Mouse (Mus musculus) embryo, embryonic 9.5 days (tissue): ENCODE data around the gene Nab1.
"Not testable (repeated sequence)": the region's sequence is repeated elsewhere in the genome, so short reads cannot be mapped to it uniquely, and the experiment has no call there.

ENCODE experiments used
- DNase-seq: peaks from one replicate; pipeline ENCODE4 v3.0.0-alpha.2; 2017; ENCODE audit errors: extremely low spot score

The Nab1 gene

DNA sequence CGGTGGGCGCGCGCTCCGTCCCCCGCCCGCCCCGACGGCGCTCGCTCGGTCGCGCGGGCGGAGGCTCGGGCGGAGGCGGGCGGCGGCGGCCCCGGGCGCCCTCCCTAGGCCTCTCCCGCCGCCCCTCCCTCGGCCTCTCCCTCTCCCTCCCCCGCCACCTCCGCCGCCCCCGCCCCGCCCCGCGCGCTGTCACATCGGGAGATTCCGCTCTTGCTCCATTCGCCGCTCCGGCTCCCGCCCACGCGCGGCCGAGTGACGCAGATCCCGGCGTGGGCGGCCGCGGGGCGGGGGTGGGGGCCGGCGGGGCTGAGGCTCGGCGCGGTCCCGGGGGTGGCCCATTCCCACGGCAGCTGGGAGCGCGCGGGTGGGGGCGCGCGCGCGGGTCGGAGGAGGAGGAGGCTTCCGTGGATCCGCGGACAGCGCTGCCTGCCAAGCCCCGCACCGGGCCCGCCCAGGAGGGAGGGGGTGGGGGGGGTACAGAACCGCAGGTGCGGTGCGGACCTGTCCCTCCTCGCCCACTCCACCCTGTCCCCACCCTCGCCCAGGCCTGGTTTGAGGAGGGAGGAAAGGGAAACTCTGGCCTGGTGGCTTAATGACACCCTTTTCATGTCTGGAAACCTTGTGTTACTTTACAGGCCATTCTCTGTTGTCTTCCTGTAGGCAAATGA lies at the start of gene Nab1:
TSS of gene Nab1 (minus strand) at position 366 of the 668 bp plus-strand sequence.
- DNase-seq: peak; percentile 52

DNA sequence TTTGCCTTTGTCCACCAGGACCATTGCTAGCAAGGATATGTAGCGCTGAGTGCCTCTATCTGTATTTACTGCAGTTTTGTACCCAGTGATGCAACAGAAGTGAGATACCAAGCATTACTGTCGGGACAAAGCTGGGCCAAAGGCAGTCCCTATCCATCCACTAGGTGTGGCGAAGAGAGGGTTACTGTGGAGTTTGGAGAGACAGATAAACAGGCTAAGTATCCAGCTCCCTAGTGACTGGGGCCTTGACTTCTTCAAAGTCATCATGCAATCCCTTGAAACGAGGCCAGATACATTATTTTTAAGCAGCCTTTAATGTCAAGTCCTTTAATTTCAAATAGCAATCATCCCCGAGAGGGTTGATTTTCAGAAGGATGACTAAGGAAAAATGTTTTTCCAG lies 47.0 kb upstream of the Nab1 start:
- no peak for DNase-seq

DNA sequence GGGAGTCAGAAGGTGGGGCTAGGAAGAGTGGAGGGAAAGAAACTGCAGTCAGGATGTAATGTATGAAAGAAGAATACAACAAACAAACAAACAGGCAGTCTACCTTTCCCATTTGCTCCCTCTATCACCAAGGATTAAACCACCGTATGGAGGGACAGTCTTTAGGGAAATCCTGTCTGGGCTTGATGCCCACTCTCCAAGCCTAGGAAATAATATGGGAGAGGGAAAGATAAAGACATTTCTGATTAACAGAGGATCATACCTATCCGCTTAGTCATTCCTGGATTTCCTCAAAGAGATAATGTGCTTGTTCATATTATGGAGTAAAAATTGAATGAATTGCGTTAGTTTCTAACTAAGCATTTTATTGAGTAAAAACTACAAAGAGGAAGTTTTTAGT lies 46.3 kb upstream of the Nab1 start:
- DNase-seq: no peak

DNA sequence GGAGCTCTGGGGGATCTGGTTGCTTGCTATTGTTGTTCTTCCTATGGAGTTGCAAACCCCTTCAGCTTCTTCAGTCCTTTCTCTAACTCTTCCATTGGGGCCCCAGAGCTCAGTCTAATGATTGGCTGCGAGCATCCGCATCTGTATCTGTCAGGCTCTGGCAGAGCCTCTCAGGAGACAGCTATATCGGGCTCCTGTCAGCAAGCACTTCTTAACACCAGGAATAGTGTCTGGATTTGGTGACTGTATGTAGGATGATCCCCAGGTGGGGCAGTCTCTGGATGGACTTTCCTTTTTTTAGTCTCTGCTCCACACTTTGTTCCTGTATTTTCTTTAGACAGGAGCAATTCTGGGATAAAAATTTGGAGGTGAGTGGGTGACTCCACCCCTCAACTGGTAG lies 39.6 kb upstream of the Nab1 start:
- not testable (repeated sequence) for DNase-seq

DNA sequence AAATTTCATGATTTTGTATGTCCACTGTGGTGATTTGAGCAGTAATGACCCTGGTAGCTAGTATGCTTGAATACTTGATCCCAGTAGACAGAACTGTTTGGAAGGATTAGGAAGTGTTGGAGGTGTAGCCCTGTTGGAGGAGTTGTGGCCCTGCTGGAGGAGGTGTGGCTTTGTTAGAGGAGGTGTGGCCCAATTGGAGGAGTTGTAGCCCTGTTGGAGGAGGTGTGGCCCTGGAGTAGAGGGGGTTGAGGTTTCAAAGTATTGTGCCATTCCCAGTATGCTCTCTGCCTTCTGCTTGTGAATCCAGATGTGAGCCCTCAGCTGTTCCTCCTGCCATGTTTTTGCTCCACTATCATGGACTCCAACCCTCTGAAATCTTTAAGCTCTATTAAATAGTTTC lies 29.5 kb upstream of the Nab1 start:
- no peak for DNase-seq

DNA sequence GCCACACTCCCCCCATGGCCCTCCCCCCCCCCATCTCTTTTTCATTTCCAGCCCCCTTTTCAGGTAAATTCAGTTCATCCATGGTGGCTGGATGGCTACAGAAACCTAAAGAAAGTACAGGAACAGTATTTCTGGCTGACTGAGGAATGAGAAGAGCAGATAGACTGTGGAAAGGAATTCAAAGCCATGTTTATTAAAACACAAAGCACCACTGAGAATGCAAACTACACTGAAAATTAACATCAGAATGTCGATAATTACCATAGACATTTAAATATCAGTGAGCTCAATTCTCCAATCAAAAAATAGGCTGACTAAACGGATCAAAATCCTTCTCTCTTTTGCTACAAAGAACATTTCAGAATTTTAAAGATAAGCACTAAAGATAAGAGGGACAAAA lies 27.2 kb upstream of the Nab1 start:
- no peak for DNase-seq

DNA sequence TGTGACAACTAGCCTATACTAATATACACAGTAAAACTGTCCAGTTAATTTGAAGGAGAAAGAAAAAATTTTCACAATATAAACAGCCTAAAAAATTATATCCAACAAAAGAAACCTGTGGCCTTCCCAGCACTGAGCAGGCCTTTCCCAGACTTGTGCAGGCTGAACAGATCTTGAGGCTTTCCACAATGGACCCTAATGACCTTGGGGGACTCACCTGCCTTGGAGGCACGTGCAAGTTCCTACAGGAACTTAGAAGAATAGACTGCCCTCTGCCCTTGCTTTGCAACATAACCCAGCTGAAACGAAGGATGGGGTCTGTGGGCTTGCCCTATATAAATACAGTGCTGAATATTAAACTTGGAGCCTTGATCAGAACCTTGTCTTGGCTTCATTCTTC lies 26.8 kb upstream of the Nab1 start:
- no peak for DNase-seq

DNA sequence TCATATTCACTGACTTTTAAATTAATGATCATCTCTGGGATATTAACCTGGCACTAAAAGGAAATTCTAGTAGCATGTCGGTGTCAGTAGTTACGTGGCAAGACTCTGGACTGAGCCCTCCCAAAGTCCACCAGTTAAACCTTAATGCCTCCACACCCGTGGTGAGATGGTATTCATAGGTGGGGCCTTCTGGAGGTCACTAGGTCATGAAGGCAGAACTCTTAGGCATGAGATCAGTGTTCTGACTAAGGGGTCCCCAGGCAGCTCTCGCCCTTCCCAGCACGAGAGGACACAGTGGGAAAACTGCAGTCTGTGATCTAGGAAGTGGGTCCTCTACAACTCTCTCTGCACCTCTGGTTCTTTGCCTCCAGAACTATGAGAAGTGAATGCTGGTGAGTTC lies 24.2 kb upstream of the Nab1 start:
- DNase-seq: no peak

DNA sequence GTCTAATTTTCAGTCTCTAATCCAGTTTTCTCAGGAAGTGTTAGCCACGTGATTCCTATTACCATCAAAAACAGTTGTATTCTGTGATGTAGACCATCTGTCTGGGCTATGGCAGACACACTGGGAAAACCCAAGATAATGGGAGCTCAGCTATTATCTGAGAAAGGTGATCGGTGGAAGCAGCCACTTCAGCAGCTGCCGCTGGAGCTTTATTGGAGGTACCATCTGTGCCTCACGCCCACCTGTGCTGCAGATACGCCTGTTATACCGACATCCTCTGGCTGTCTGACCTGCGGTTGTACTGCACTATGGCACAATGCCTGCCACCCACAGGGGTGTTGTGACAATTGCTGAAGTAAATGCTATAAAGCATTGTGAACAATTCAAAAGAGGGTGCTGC lies 23.7 kb upstream of the Nab1 start:
- no peak for DNase-seq

DNA sequence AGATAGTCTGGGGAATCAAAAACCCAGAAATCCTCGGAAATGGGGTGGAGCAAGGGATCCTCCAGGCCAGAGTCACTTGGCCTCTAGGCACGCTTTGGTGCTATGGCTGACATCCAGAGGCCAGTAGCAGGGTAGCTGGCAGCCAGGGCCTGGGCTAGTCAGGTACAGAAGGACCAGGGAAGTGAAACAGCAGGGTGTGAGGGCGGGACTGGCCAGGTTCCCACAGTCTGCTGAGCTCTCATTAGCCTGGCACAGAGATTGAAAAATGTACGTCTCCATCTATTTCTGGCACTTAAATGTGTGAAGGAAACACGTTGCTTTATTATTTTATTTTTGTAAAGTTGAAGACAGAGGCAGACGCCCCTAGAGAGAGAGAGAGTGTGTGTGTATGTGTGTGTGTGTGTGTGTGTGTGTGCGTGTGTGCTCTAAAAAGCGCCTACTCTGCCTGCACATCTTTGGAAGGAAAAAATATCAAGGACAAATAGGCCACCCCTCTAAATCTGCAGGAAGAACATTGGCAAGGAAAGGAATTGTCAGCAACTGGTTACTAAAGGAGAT lies 21.0 kb upstream of the Nab1 start:
- DNase-seq: no peak

DNA sequence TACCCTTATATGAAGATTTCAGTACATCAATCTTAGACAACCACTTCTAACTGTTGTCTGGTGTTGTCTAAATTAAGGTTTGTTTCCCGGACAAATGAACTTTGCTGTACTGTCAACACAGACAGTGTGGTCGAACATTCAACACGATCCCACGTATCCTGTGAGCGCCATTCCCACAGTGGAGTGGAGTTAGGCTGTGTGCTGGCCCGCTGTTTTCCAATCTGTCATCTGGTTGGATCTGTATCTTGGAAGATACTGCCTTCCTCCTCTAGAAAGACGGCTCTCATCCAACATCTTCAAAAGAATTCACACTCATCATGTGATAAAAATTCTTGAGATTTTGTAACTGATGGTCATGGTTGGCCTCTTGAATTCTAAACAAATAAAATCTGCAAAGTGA lies 19.7 kb upstream of the Nab1 start:
- no peak for DNase-seq

DNA sequence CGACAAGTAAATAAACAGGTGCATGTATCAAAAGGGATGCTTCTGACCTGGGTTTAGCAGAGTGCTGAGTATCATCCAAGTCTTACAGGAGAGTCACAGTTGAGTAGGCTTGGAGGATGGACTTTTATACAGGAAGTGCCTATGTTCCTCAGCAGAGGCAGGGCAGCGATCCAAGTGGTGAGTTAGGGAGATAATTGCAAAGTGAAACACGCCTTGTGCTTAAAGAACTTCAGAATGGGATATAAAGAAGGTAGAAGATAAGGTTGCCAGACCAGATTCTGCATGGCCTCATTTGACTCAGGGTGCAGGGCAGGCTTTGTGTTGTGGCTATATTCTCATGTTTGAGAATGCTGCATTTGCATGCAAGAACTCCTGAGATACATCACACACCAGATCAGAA lies 14.8 kb upstream of the Nab1 start:
- no peak for DNase-seq

DNA sequence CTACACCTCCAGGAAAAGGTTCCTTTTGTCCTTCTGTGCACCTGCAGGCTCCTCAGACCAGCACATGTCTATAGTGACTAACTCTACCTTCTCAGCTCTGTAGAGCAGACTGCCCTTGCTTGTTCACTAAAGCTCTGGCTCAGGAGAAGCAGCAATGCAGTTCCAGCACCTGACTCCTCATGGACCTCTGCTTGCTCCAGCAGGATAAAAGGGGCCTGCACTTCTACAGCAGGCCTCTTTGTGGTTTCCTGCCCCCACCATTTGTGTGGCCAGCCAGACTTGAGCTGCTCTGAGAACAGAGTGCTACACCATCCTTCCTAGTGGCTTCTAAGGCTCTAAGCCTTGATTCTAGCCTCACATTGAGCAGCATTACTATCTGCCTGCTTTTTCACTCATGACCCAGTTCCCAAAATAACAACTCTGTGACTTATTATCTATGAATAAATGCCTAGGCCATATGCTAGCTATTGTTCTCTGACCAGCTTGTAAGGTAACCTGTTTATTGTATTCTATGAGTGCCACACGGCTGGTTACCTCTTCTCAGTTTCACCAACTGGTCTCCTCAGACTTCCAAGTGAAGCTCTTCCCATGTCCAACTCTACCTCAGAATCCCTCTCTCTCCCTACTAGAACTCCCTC lies 11.4 kb upstream of the Nab1 start:
- no peak for DNase-seq

DNA sequence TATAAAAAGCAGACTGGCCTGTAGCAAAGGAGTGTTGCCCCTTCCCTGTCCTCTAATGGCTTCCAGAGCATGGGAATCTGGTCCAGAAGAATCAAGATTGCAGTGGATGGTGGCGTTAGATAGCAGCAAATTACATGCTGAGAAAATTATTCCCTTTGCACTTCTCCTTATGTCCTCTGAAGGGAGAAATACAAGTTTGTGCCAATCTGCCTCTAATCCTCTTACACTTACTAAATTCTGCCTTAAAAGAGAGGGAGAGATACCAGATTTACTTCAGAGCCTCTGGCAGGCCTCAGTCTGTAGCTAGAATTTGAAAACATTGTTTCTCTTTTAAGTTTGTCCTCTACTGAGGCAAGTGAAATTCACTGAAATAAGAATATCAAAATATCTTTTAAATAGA lies 5.7 kb upstream of the Nab1 start:
- DNase-seq: no peak

DNA sequence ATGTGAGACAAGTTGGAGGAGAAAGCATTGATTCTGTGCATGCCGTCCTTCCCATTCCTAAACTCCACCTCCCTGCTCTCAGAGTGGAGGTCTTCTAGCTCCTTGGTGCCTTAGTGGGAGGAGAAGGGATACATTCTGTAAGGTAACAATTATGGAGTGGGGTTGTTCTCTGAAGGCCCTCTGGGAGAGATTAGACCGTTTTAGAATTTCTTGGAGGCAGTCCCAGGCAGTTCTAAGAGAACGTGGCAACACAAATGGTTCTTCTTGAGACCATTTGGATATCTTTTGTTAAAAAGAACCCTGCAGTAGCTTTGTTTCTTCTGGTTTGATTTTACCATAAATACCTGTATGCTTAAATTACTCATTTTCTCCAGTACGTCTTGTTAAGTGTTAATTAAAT lies 1.8 kb upstream of the Nab1 start:
- no peak for DNase-seq

DNA sequence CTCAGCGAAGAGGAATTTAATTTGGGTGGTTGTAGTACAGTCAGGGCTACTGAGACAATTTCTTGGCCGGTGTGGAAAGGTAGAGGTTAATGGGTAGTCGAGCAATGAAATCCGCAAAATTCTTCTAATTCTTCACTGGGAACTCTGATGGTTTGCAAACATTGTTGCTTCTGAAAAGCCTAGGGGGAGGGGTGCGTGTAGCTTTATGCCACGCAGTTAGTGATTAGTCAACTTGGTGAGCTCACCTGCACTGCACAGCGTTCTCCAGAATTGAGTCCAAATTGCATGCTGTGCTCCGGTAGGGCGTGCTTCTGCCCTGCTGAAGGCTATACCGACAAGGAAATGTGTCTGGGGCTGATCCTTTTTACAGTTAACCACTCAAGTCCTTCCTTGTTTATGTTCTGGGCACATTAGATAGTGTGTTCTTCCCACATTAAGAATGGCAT lies 1.2 kb upstream of the Nab1 start:
- no peak for DNase-seq

DNA sequence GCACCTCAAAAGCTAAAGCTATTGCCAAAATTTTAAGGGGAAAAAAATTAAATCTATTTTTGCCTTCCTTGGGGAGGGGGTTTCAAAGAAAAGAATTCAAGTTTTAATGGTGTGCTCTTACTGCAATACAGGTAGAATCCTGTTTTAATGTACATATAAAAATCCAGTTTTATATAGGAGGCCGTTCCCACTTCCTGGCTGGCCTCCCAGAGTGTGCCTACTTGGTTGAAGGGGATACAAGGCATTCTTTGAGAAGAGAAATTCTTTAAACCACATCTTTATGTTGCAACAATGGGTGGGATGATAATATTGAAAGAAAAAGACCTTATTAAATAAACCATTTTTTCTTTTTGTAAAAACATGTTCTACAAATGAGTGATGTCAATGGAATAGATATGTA lies 611 bp upstream of the Nab1 start:
- DNase-seq: no peak

DNA sequence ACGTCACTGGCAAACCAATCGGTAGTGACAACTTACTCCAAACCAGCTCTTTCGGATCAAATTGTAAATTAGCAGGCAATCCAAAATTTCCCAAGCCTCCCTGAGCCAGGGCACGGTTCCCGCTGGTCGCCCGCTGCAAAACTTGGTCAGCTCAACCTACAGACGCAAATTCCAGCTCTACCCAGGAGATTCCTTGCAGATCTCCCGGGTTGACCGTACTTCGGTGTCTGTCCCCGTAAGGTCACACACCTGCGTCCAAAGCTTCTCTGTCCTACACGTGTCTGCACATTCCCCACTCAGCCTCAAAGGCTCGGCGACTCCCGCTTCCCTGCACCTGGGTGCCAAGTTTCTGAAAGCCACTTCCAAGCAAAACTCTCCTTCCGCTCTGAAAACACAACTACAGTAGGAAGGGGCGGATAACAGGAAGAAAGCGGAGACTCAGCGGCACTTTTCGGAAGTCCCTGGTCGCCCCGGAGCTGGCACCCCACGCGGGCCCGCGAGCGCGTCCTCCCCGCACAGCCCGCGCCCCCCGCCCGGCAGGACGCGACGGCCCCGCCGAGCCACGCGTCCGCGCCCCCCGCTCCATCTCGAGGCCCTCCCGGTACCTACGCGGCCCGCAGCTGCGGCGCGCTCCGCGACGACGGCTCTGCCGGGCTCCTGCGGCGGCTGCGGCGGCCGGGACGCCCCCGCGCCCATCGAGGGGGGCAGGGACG lies 722 bp downstream of the Nab1 start:
- DNase-seq: peak; percentile 72

DNA sequence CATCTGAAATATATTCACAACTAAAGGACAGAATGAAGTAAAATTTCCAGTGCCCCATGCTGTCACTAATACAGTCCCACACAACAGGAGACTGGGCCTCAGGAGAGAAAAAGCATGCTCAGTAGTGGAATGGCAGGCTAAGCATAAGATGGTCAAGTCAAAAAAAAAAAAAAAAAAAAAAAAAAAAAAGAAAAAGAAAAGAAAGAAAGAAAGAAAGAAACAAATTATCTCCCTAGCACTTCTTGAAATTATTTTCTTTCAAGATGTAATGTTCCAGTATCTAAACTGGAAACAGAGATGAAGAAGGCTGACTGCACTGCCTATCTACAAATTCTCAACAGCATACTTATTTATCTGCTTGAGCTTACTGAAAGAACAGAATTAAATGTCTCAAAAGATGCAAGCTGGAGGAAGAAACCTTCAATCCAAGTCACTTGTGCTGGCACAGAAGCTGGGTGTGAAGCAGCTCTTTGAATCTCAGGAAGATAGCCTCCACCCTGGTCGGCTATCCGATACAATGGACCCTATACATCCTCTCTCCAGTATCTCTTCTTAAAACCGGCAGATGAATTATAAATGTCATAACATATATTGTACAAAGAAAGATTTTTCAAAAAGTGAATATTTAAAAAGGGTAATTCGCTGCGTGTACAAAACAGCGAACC lies 1.6 kb downstream of the Nab1 start:
- DNase-seq: peak; percentile 4

DNA sequence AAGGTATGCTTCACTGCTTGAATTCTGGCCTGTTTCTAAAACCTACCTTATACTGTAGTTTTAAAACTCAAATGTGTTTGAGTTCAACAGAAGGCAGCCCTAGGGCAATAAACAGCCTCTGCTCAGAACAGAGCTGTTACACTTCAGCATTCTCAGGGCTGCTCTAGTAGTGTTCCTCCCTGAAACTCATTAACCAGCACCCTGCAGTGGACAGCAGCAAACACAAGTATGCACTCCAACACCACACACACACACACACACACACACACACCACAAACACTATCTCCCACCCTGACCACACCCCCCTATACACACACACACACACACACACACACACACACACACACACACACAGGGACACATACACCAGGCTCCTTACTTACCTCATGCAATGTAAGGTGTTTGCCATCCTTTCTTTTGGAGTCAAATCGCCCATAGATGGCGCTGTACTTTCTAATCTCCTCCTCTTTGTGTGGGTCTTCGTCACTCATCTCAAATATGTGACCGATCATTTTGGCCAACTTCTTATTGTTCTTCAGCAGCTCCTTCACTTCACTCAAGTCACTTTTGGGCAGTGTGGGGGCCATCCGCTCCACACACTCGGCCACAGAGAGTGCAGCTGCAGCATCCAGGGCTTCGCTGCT lies 10.8 kb downstream of the Nab1 start:
- DNase-seq: peak; percentile 19

DNA sequence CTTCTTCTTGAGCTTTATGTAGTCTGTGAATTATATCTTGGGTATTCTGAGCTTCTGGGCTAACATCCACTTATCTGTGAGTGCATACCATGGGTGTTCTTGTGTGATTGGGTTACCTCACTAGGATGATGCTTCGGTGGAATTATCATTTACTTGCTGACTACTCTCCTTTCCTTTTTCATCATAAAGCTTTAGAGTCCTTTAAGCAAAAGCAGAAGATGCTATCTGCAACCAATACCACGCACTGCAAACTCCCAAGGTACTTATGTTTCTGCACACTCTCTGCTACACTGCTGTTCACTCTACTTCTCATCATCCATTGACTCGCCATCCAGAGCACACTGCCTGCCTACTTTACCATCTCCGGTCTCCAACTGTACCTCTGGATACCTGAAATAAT lies 15.5 kb downstream of the Nab1 start:
- no peak for DNase-seq

DNA sequence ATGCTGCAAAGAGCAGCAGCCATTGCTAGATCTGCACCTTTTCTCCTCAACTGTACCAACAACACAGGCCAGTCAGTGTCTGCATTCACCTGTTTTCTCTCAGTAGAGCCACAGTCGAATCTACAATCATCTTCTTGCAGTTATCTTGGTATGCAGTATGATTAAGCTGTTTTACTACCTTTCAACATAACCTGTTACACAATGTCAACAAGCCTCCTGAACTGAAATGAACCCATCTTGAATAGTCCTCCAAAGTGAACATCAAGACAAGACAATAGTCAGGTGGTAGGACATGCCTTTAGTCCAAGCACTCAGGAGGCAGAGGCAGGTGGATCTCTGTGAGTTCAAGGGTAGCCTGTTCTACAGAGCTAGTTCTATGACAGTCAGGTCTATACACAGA lies 26.2 kb downstream of the Nab1 start:
- DNase-seq: no peak
